Mouse (Mus musculus): ENCODE measurements at regions not wholly inside any gene's neighbourhood (a gene's known extent, or its start where the extent isn't known, plus 50 kb on each side); places are given as distances from the start of the nearest gene placed in this dataset.

- Histone ChIP-seq H3K36me3 (ENCODE audit: insufficient read depth, low read length) (no peaks in the 10 kb centered on the region), H3K9me3 (ENCODE audit: low read length) (no peaks in the 10 kb centered on the region), H3K4me2 (ENCODE audit: low read depth, low read length) (no peak overlapping the region), H3K4me3 (ENCODE audit: low read length) (no peak overlapping the region), H3K9ac (replicated peaks; ENCODE audit: low read length) (no peak overlapping the region), H3K4me1 (ENCODE audit: insufficient read depth, low read length) (no peaks in the 10 kb centered on the region), H3K27ac (no peak overlapping the region), H3K27me3 (ENCODE audit: insufficient read depth, low read length) (no peaks in the 10 kb centered on the region)
- no peak for DNase-seq (ENCODE audit: low spot score)
- no peak for TF ChIP-seq CTCF (IDR thresholded peaks at IDR 0.05; ENCODE audit: low read depth)
- 72% methylated on average over 1 of the region's 1 CpGs for WGBS
- ATAC-seq = no peak
Measured at GRCm38 (mm10) chr1:142006316-142006715, 1634.1 kb upstream of the B3galt2 start.

- no peak for ATAC-seq
- Histone ChIP-seq H3K9ac (replicated peaks; ENCODE audit: low read length) (no peak overlapping the region), H3K27ac (no peak overlapping the region), H3K4me3 (ENCODE audit: low read length) (no peak overlapping the region), H3K4me2 (ENCODE audit: low read depth, low read length) (no peak overlapping the region), H3K4me1 (ENCODE audit: insufficient read depth, low read length) (no peaks in the 10 kb centered on the region), H3K36me3 (ENCODE audit: insufficient read depth, low read length) (no peaks in the 10 kb centered on the region), H3K27me3 (ENCODE audit: insufficient read depth, low read length) (no peaks in the 10 kb centered on the region), H3K9me3 (ENCODE audit: low read length) (no peaks in the 10 kb centered on the region)
- no peak for TF ChIP-seq CTCF (IDR thresholded peaks at IDR 0.05; ENCODE audit: low read depth)
- no peak for DNase-seq (ENCODE audit: low spot score)
- WGBS = 82% methylated on average over 2 of the region's 2 CpGs
Measured at GRCm38 (mm10) chr1:142042751-142043150, 1597.7 kb upstream of the B3galt2 start.

GRCm38 (mm10) chr1:142055207-142055606, 1585.3 kb upstream of the B3galt2 start:
- Histone ChIP-seq H3K4me2 (ENCODE audit: low read depth, low read length) (no peak overlapping the region), H3K4me1 (ENCODE audit: insufficient read depth, low read length) (no peaks in the 10 kb centered on the region), H3K27ac (no peak overlapping the region), H3K9ac (replicated peaks; ENCODE audit: low read length) (no peak overlapping the region), H3K36me3 (ENCODE audit: insufficient read depth, low read length) (no peaks in the 10 kb centered on the region), H3K4me3 (ENCODE audit: low read length) (no peak overlapping the region), H3K27me3 (ENCODE audit: insufficient read depth, low read length) (no peaks in the 10 kb centered on the region), H3K9me3 (ENCODE audit: low read length) (no peaks in the 10 kb centered on the region)
- no peak for TF ChIP-seq CTCF (IDR thresholded peaks at IDR 0.05; ENCODE audit: low read depth)
- no peak for DNase-seq (ENCODE audit: low spot score)
- ATAC-seq = no peak
